Mouse (Mus musculus) forebrain, embryonic 10.5 days (tissue): Measurements from ENCODE around the gene Alpk3. TPM values are rescaled to one million over a fixed set of nuclear protein-coding genes. Genes with fewer than 3 reads are reported as not detected.

ENCODE experiments used
- DNase-seq: peaks from one replicate; pipeline ENCODE4 v3.0.0-alpha.2; 2017; ENCODE audit warnings: low spot score; ENCODE audit errors: extremely low spot score
- H3K27ac ChIP-seq: fragments of 300-500 bp; sonication (generic); 2 replicates; pipeline ENCODE4 v1.5.1; 2016; ENCODE audit warnings: mild to moderate bottlenecking
- H3K27me3 ChIP-seq: fragments of 300-500 bp; sonication (generic); 2 replicates; pipeline ENCODE4 v1.6.1; 2016; ENCODE audit warnings: mild to moderate bottlenecking; ENCODE audit not compliant: poor library complexity, severe bottlenecking
- H3K36me3 ChIP-seq: fragments of 300-500 bp; sonication (generic); replicated peaks from 2 replicates; pipeline ENCODE4 v1.6.1; 2016; ENCODE audit warnings: mild to moderate bottlenecking, moderate library complexity
- H3K4me1 ChIP-seq: fragments of 300-500 bp; sonication (generic); 2 replicates; pipeline ENCODE4 v1.6.1; 2016
- H3K4me3 ChIP-seq: fragments of 300-500 bp; sonication (generic); 2 replicates; pipeline ENCODE4 v1.5.1; 2016; ENCODE audit warnings: mild to moderate bottlenecking, moderate library complexity
- H3K9me3 ChIP-seq: fragments of 300-500 bp; sonication (generic); 2 replicates; pipeline ENCODE4 v1.6.1; 2016; ENCODE audit warnings: mild to moderate bottlenecking, moderate library complexity
- WGBS: fragments of 180-500 bp; shearing (Covaris S2); methylation state at CpG from one replicate; pipeline ENCODE4 v1.1.7; 2016; 5-methylcytosine and 5-hydroxymethylcytosine counted together
- polyA plus RNA-seq: library from polyadenylated mRNA; unstranded; fragments of >200 nt; fragmentation: Nextera tagmentation; extraction: Ambion mirVana; gene quantifications from 2 replicates; pipeline ENCODE4 v1.2.1, GENCODE M21; 2016

Alpk3 gene
- polyA plus RNA-seq, 1 experiment from 2014 or later = 0.11 TPM

DNA sequence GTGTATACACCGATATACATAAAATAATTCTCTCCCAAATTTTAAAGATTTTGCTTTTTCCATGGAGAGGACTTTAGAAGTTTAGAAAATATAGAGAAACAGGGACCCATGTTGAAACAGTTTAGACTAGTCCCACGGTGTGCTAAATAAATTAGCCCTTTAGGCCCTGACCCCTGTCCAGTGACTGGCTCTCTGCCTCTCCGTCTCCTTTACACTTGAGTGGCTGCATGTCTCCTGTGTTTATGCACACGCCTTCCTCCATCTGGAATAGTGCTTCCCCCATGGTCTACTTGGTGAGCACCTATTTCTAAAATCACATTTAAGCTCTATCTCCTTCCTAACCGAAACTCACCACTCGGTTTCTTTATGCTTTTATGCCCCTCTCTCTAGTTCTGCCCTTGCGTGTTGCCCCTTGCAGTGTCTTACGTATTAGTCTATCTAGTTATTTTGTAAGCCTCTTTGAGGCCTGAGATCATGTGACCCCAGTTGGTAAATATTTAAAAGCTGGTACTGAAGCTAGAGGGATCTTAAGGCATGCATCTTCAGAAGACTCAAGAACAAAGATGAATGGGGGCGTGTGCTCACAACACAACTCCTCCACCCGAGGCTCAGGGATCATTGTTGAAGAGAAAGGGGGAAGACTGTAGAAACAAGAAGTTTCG lies 1.6 kb upstream of the Alpk3 start:
- no peak for DNase-seq
- H3K9me3 ChIP-seq = no peaks in the 10 kb centered on the region
- H3K27ac ChIP-seq = no peak overlapping the region
- no peak overlapping the region for H3K4me3 ChIP-seq
- peaks cover 28% of the 10 kb centered on the region for H3K4me1 ChIP-seq
- no peaks in the 10 kb centered on the region; the same call in 1 of the 2 replicates for H3K27me3 ChIP-seq
- WGBS = 86% methylated on average over 11 of the region's 11 CpGs
- H3K36me3 ChIP-seq = no peaks in the 10 kb centered on the region

DNA sequence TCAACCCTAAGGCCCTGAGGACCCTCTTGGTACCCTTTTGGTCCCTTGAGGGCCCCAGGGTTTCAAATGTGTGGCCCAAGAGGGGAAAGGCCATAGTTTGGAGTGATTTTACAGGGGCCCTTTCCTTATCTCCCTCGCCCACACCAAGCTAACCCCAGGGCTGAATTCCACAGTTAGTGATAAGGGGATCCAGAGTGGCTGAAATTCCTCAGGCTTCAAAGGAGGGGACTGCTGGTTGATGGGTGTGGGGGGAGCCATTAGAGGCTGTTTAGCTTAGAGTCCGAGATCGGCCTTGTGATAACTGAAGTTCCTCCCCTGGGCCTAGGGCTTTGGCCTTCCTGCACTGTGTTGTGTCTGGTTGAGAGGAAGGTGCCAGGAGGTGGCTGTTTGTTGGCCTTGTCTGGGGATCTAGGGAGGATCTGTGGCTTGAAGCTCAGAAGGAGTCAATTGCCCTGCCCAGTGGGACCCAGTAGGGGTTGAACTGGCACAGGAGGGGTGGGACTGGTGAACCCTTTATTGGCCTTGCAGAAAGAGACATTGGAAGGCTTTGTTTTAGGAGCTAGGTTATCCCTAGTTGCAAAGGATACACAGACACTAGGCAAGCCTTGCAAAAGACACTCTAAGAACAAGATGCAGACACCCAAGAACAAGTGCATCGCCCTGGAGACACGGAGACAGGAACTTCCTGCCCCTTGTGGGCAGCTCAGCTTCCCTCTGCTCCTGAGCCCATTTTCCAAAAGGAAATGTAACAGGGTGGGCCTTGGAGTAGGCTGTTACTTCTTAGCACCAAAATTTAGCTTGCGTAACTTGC lies 706 bp downstream of the Alpk3 start:
- Histone ChIP-seq H3K4me1 (peaks cover 28% of the 10 kb centered on the region), H3K4me3 (no peak overlapping the region), H3K9me3 (no peaks in the 10 kb centered on the region), H3K27me3 (no peaks in the 10 kb centered on the region; the same call in 1 of the 2 replicates), H3K36me3 (no peaks in the 10 kb centered on the region), H3K27ac (peak overlapping the region; percentile 70; the same call in 1 of the 2 replicates)
- WGBS = 81% methylated on average over 6 of the region's 6 CpGs
- DNase-seq = no peak

GRCm38 (mm10) chr7:81058712-81059154 lies 1.3 kb downstream of the Alpk3 start:
- DNase-seq = no peak
- H3K9me3 ChIP-seq = no peaks in the 10 kb centered on the region
- no peak overlapping the region for H3K4me3 ChIP-seq
- 0 out of 2 replicates have a peak overlapping the region, but pooled peaks have one; percentile 27 for H3K27ac ChIP-seq
- no peaks in the 10 kb centered on the region; the same call in 1 of the 2 replicates for H3K27me3 ChIP-seq
- no peaks in the 10 kb centered on the region for H3K36me3 ChIP-seq
- WGBS = 76% methylated on average over 9 of the region's 9 CpGs
- H3K4me1 ChIP-seq = peaks cover 32% of the 10 kb centered on the region

- Histone ChIP-seq H3K27ac (no peak overlapping the region), H3K27me3 (no peaks in the 10 kb centered on the region; the same call in 1 of the 2 replicates), H3K36me3 (no peaks in the 10 kb centered on the region), H3K9me3 (no peaks in the 10 kb centered on the region), H3K4me1 (peaks cover 32% of the 10 kb centered on the region), H3K4me3 (no peak overlapping the region)
- 73% methylated on average over 5 of the region's 5 CpGs for WGBS
- DNase-seq = no peak
These were observed 2.0 kb downstream of the Alpk3 start for GRCm38 (mm10) chr7:81059388-81059787.

- Histone ChIP-seq H3K27me3 (no peaks in the 10 kb centered on the region; the same call in 1 of the 2 replicates), H3K4me3 (no peak overlapping the region), H3K36me3 (no peaks in the 10 kb centered on the region), H3K9me3 (no peaks in the 10 kb centered on the region), H3K4me1 (peaks cover 32% of the 10 kb centered on the region), H3K27ac (no peak overlapping the region)
- WGBS = 79% methylated on average over 2 of the region's 2 CpGs
- no peak for DNase-seq
These were observed 3.5 kb downstream of the Alpk3 start for GRCm38 (mm10) chr7:81060908-81061307.

GRCm38 (mm10) chr7:81061936-81062335 lies 4.5 kb downstream of the Alpk3 start:
- DNase-seq = no peak
- Histone ChIP-seq H3K9me3 (no peaks in the 10 kb centered on the region), H3K4me3 (no peak overlapping the region), H3K27ac (no peak overlapping the region), H3K36me3 (no peaks in the 10 kb centered on the region), H3K4me1 (peaks cover 35% of the 10 kb centered on the region), H3K27me3 (no peaks in the 10 kb centered on the region; the same call in 1 of the 2 replicates)
- WGBS = 90% methylated on average over 11 of the region's 11 CpGs

DNA sequence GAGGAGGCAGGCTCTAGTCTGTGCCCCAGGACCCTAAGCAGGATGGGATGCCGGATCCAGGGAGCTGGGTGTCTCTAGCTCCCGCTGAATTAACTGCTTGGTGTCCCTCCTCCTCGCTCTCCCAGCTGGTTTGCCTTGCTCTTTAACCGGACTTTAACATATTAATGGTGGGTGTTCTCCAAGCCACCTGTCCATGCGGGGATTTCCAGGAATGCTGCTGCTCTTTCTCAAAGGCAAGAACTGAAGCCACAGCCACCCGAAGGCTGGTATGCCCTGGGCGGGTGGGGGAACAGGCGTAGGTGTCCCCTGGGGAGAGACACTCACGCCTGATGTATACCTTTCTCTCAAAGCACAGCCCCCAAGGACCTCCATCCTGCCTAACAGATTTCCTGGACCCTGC lies 5.9 kb downstream of the Alpk3 start:
- WGBS = 70% methylated on average over 9 of the region's 9 CpGs
- no peak for DNase-seq
- Histone ChIP-seq H3K4me3 (no peak overlapping the region), H3K27me3 (no peaks in the 10 kb centered on the region), H3K27ac (no peak overlapping the region), H3K36me3 (no peaks in the 10 kb centered on the region), H3K4me1 (peaks cover 21% of the 10 kb centered on the region; the same call in 1 of the 2 replicates), H3K9me3 (no peaks in the 10 kb centered on the region)

GRCm38 (mm10) chr7:81066714-81067113 lies 9.3 kb downstream of the Alpk3 start:
- H3K27ac ChIP-seq = no peak overlapping the region
- WGBS = 67% methylated on average over 6 of the region's 6 CpGs
- H3K36me3 ChIP-seq = no peaks in the 10 kb centered on the region
- DNase-seq = no peak
- no peak overlapping the region for H3K4me3 ChIP-seq
- H3K9me3 ChIP-seq = no peaks in the 10 kb centered on the region
- no peaks in the 10 kb centered on the region for H3K27me3 ChIP-seq
- peaks cover 8% of the 10 kb centered on the region; the same call in 1 of the 2 replicates for H3K4me1 ChIP-seq

GRCm38 (mm10) chr7:81072463-81072862 lies 15.1 kb downstream of the Alpk3 start:
- Histone ChIP-seq H3K4me1 (peaks cover 19% of the 10 kb centered on the region), H3K27ac (peak overlapping the region; percentile 26; the same call in 1 of the 2 replicates), H3K36me3 (no peaks in the 10 kb centered on the region), H3K9me3 (no peaks in the 10 kb centered on the region), H3K27me3 (no peaks in the 10 kb centered on the region), H3K4me3 (no peak overlapping the region)
- no peak for DNase-seq
- WGBS = 59% methylated on average over 5 of the region's 5 CpGs

- no peak overlapping the region for H3K27ac ChIP-seq
- WGBS = 82% methylated on average over 5 of the region's 5 CpGs
These were observed 15.9 kb downstream of the Alpk3 start for GRCm38 (mm10) chr7:81073273-81073672.

GRCm38 (mm10) chr7:81074546-81074945 lies 17.1 kb downstream of the Alpk3 start:
- no peak overlapping the region for H3K27ac ChIP-seq
- no peaks in the 10 kb centered on the region for H3K27me3 ChIP-seq
- no peaks in the 10 kb centered on the region for H3K36me3 ChIP-seq
- H3K4me3 ChIP-seq = no peak overlapping the region
- DNase-seq = no peak
- peaks cover 19% of the 10 kb centered on the region for H3K4me1 ChIP-seq
- 65% methylated on average over 9 of the region's 9 CpGs for WGBS
- H3K9me3 ChIP-seq = no peaks in the 10 kb centered on the region

More at GRCm38 (mm10) chr7:81073273-81073672, 15.9 kb downstream of the Alpk3 start:
- no peak for DNase-seq
- Histone ChIP-seq H3K4me3 (no peak overlapping the region), H3K9me3 (no peaks in the 10 kb centered on the region), H3K36me3 (no peaks in the 10 kb centered on the region), H3K27me3 (no peaks in the 10 kb centered on the region), H3K4me1 (peaks cover 19% of the 10 kb centered on the region)

DNA sequence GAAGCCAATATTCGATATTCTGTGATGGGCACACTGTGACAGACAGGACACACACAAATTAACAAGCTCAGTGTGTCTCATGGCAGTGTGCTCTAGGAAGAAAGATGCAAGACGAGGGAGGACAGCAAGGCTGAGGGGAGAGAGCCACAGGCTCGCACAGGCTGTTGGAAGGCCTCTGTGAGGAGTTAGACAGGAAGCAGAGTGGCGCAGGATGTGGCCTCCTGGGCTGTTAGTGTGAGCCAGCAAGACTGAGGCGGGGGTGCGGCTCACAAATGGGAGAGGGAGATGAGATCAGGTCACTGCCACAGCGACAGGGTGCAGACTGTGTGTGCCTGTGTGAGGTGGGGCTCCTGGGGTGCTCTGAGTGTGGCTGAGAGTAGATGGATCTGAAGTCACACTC lies 17.9 kb downstream of the Alpk3 start:
- Histone ChIP-seq H3K27me3 (no peaks in the 10 kb centered on the region), H3K9me3 (no peaks in the 10 kb centered on the region), H3K4me3 (no peak overlapping the region), H3K36me3 (no peaks in the 10 kb centered on the region), H3K27ac (peak overlapping the region; percentile 60; the same call in 1 of the 2 replicates), H3K4me1 (peaks cover 19% of the 10 kb centered on the region)
- DNase-seq = no peak
- 79% methylated on average over 7 of the region's 7 CpGs for WGBS

- 84% methylated on average over 5 of the region's 5 CpGs for WGBS
- Histone ChIP-seq H3K36me3 (no peaks in the 10 kb centered on the region), H3K27ac (peak overlapping the region; percentile 60; the same call in 1 of the 2 replicates), H3K27me3 (no peaks in the 10 kb centered on the region), H3K9me3 (no peaks in the 10 kb centered on the region), H3K4me3 (no peak overlapping the region), H3K4me1 (peaks cover 19% of the 10 kb centered on the region)
- DNase-seq = no peak
These were observed 18.3 kb downstream of the Alpk3 start for GRCm38 (mm10) chr7:81075732-81076131.
